Mouse (Mus musculus) embryo, embryonic 11 days (tissue): ENCODE measurements around the gene Dusp27.

ENCODE experiments used
- DNase-seq: peaks from one replicate; pipeline ENCODE4 v3.0.0-alpha.2; 2015

Dusp27 gene

GRCm38 (mm10) chr1:166127719-166128118, at the start of gene Dusp27:
Gene Dusp27, minus strand, starts transcription at chr1:166127922.
- peak; percentile 62 for DNase-seq

GRCm38 (mm10) chr1:166173621-166174020, 45.9 kb upstream of the Dusp27 start:
- DNase-seq = no peak

GRCm38 (mm10) chr1:166172992-166173391, 45.3 kb upstream of the Dusp27 start:
- no peak for DNase-seq

GRCm38 (mm10) chr1:166170852-166171251, 43.1 kb upstream of the Dusp27 start:
- no peak for DNase-seq

- DNase-seq = no peak
Observed at GRCm38 (mm10) chr1:166169713-166170112, 42.0 kb upstream of the Dusp27 start.

- no peak for DNase-seq
Observed at GRCm38 (mm10) chr1:166168017-166168416, 40.3 kb upstream of the Dusp27 start.

- no peak for DNase-seq
Observed at GRCm38 (mm10) chr1:166167405-166167804, 39.7 kb upstream of the Dusp27 start.

- DNase-seq = no peak
Observed at GRCm38 (mm10) chr1:166165159-166165558, 37.4 kb upstream of the Dusp27 start.

GRCm38 (mm10) chr1:166164580-166164979, 36.9 kb upstream of the Dusp27 start:
- DNase-seq = no peak

- peak; percentile 83 for DNase-seq
Observed at GRCm38 (mm10) chr1:166160569-166161445, 33.1 kb upstream of the Dusp27 start.

GRCm38 (mm10) chr1:166160111-166160510, 32.4 kb upstream of the Dusp27 start:
- DNase-seq = no peak

- no peak for DNase-seq
Observed at GRCm38 (mm10) chr1:166158664-166159063, 30.9 kb upstream of the Dusp27 start.

- DNase-seq = no peak
Observed at GRCm38 (mm10) chr1:166157712-166158111, 30.0 kb upstream of the Dusp27 start.

- DNase-seq = no peak
Observed at GRCm38 (mm10) chr1:166155113-166155494, 27.4 kb upstream of the Dusp27 start.

GRCm38 (mm10) chr1:166154162-166155112, 26.7 kb upstream of the Dusp27 start:
- DNase-seq = peak; percentile 84

GRCm38 (mm10) chr1:166153351-166154120, 25.8 kb upstream of the Dusp27 start:
- peak; percentile 91 for DNase-seq

- no peak for DNase-seq
Observed at GRCm38 (mm10) chr1:166152034-166152433, 24.3 kb upstream of the Dusp27 start.

GRCm38 (mm10) chr1:166151341-166151740, 23.6 kb upstream of the Dusp27 start:
- DNase-seq = peak; percentile 51

GRCm38 (mm10) chr1:166150035-166150434, 22.3 kb upstream of the Dusp27 start:
- DNase-seq = no peak

- no peak for DNase-seq
Observed at GRCm38 (mm10) chr1:166149441-166149840, 21.7 kb upstream of the Dusp27 start.

GRCm38 (mm10) chr1:166147657-166148056, 19.9 kb upstream of the Dusp27 start:
- DNase-seq = no peak

- no peak for DNase-seq
Observed at GRCm38 (mm10) chr1:166146626-166147025, 18.9 kb upstream of the Dusp27 start.

GRCm38 (mm10) chr1:166142369-166142768, 14.6 kb upstream of the Dusp27 start:
- DNase-seq = no peak
